Mouse (Mus musculus) ES-E14 (cell line): ENCODE data around the gene Cdh13.

ENCODE experiments used
- CHD2 ChIP-seq: IDR thresholded peaks from 2 replicates; pipeline ENCODE4 v1.6.1; 2014; ENCODE audit warnings: mild to moderate bottlenecking, low read depth, low read length, inconsistent platforms
- ZC3H11A ChIP-seq: IDR thresholded peaks from 2 replicates; pipeline ENCODE4 v1.6.1; 2012; ENCODE audit warnings: low read depth, mild to moderate bottlenecking, inconsistent platforms, low read length, borderline replicate concordance

DNA sequence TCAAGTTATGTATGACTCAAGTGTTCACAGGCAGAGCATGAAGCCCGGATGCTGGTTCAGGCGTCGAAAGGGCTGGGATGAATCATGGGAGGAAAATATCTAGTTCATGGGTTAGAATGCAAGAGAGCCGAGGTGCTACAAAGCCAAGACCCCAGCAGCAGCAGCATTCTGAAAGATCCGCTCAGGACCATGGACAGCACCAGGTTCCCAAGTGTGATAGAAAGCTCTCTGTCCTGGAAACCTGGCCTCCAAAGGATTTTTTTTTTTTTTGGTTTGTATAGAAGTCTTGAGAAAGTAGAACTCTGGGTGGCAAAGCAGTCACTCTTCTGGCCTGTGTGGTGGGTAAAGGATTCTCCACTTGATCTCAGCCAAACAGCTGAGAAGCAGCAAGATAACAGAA is 880.5 kb downstream of the Cdh13 start:
- TF ChIP-seq ZC3H11A, result no peak
- TF ChIP-seq CHD2, result no peak
